Mouse (Mus musculus) heart, embryonic 14.5 days (tissue): Measurements from ENCODE around the gene Arrdc5. TPM values are rescaled to one million over a fixed set of nuclear protein-coding genes. Genes with fewer than 3 reads are reported as not detected.
A peak's percentile ranks its signal among the peaks of the same experiment; 100 is the strongest.
"Not testable (repeated sequence)": the region's sequence is repeated elsewhere in the genome, so short reads cannot be mapped to it uniquely, and the experiment has no call there.

Source experiments
- ATAC-seq: fragments of 200-750 bp; cut with Nextera tagmentation; 2 replicates; pipeline ENCODE4 v1.8.0; 2017; ENCODE audit warnings: low read depth, moderate TSS enrichment; ENCODE audit not compliant: insufficient number of reproducible peaks, insufficient read depth, low FRiP score
- H3K27ac ChIP-seq, 2 experiments: fragments of 200-500 bp in 1 of 2; fragments of 300-500 bp in 1 of 2; sonication (generic) in 1 of 2; replicated peaks in 1 of 2; 2 replicates each; pipeline ENCODE4 v1.5.1; 2012 to 2014; ENCODE audit warnings: low read depth in 2 of 2, low read length in 2 of 2, control low read depth in 1 of 2, mild to moderate bottlenecking in 1 of 2, mixed read lengths in 1 of 2; ENCODE audit not compliant: control insufficient read depth in 1 of 2, insufficient read depth in 1 of 2
- H3K27me3 ChIP-seq: fragments of 300-500 bp; sonication (generic); 2 replicates; pipeline ENCODE4 v1.6.1; 2014; ENCODE audit warnings: mild to moderate bottlenecking, low read length, control low read depth; ENCODE audit not compliant: control insufficient read depth, insufficient read depth
- H3K36me3 ChIP-seq: fragments of 300-500 bp; sonication (generic); 2 replicates; pipeline ENCODE4 v1.6.1; 2014; ENCODE audit warnings: mild to moderate bottlenecking, control low read depth, low read length, mixed read lengths; ENCODE audit not compliant: control insufficient read depth, insufficient read depth
- H3K4me1 ChIP-seq, 2 experiments: fragments of 200-500 bp in 1 of 2; fragments of 300-500 bp in 1 of 2; sonication (generic) in 1 of 2; 2 replicates each; pipeline ENCODE4 v1.6.1; 2012 to 2014; ENCODE audit warnings: low read length in 2 of 2, control low read depth in 1 of 2, mixed read lengths in 1 of 2; ENCODE audit not compliant: control insufficient read depth in 2 of 2, insufficient read depth in 2 of 2
- H3K4me2 ChIP-seq: fragments of 300-500 bp; sonication (generic); 2 replicates; pipeline ENCODE4 v1.6.1; 2014; ENCODE audit warnings: mild to moderate bottlenecking, low read length
- H3K4me3 ChIP-seq, 2 experiments: fragments of 200-500 bp in 1 of 2; fragments of 300-500 bp in 1 of 2; sonication (generic) in 1 of 2; 2 replicates each; pipeline ENCODE4 v1.5.1; 2012 to 2014; ENCODE audit warnings: low read length in 2 of 2, mild to moderate bottlenecking in 2 of 2, control low read depth in 1 of 2, low read depth in 1 of 2, moderate library complexity in 1 of 2; ENCODE audit not compliant: control insufficient read depth in 1 of 2, insufficient read depth in 1 of 2
- H3K9ac ChIP-seq: fragments of 300-500 bp; sonication (generic); 2 replicates; pipeline ENCODE4 v1.6.1; 2014; ENCODE audit warnings: mild to moderate bottlenecking, low read length
- H3K9me3 ChIP-seq: fragments of 300-500 bp; sonication (generic); 2 replicates; pipeline ENCODE4 v1.6.1; 2016; ENCODE audit warnings: low read length, control low read depth; ENCODE audit not compliant: control insufficient read depth
- WGBS: fragments of 180-500 bp; shearing (Covaris S2); extraction: QIAGEN DNeasy Blood & Tissue Kit; methylation state at CpG from one replicate; pipeline ENCODE4 v1.1.7; 2014; 5-methylcytosine and 5-hydroxymethylcytosine counted together
- polyA plus RNA-seq: library from polyadenylated mRNA; unstranded; fragments of >200 nt; fragmentation: Nextera tagmentation; extraction: Ambion mirVana; gene quantifications from 2 replicates; pipeline ENCODE4 v1.2.1, GENCODE M21; 2014

Gene Arrdc5
- polyA plus RNA-seq, 1 experiment from 2014 or later: not detected

DNA sequence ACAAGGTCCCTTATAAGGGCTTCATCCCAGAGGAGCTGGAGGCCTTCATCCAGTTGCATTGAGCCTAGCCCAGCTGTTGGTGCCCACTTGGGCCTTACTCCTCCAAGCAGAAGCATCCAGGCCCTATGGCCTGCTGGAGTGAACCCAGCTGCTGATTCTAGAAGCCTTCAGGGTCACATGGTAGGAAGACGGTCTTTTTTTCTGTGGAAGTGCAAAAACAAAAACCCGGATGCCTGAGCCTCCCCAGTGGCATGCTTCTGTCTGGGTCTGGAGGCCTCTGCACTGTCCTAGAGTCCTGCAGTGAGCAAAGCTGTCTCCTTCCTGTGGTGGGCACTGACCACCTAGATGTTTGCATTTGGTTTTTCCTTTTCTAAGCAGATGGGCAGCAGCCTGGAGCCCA, 41.3 kb downstream of the Arrdc5 start:
- Histone ChIP-seq H3K4me1 (peaks cover 44 to 58% of the 10 kb centered on the region in 2 experiments), H3K4me2 (peak overlapping the region; percentile 44), H3K9ac (peak overlapping the region; percentile 3; the same call in 1 of the 2 replicates), H3K36me3 (peaks cover 52% of the 10 kb centered on the region), H3K4me3 (peak overlapping the region in 1 of 2 experiments; percentile 11; a peak in 1 of 4 replicates)
- WGBS: 55% methylated on average over 2 of the region's 2 CpGs
- not testable (repeated sequence) for H3K9me3 ChIP-seq, H3K27me3 ChIP-seq, H3K27ac ChIP-seq, ATAC-seq

DNA sequence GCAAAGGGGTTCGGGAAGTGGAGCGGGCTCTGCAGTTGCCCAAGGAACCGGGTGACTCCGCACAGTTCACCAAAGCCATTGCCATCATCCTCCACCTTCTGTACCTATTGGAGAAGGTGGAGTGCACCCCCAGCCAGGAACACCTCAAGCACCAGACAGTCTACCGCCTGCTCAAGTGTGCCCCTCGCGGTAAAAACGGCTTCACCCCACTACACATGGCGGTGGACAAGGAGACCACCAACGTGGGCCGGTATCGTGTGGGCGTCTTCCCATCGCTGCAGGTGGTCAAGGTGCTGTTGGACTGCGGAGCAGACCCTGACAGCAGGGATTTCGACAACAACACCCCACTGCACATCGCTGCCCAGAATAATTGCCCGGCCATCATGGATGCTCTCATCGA, 41.8 kb downstream of the Arrdc5 start:
- H3K27me3 ChIP-seq, H3K4me3 ChIP-seq, H3K9me3 ChIP-seq, H3K27ac ChIP-seq, ATAC-seq, H3K9ac ChIP-seq: not testable (repeated sequence)
- Histone ChIP-seq H3K36me3 (peaks cover 52% of the 10 kb centered on the region), H3K4me1 (peaks cover 43 to 58% of the 10 kb centered on the region in 2 experiments), H3K4me2 (peak overlapping the region; percentile 94)
- 93% methylated on average over 19 of the region's 19 CpGs for WGBS

DNA sequence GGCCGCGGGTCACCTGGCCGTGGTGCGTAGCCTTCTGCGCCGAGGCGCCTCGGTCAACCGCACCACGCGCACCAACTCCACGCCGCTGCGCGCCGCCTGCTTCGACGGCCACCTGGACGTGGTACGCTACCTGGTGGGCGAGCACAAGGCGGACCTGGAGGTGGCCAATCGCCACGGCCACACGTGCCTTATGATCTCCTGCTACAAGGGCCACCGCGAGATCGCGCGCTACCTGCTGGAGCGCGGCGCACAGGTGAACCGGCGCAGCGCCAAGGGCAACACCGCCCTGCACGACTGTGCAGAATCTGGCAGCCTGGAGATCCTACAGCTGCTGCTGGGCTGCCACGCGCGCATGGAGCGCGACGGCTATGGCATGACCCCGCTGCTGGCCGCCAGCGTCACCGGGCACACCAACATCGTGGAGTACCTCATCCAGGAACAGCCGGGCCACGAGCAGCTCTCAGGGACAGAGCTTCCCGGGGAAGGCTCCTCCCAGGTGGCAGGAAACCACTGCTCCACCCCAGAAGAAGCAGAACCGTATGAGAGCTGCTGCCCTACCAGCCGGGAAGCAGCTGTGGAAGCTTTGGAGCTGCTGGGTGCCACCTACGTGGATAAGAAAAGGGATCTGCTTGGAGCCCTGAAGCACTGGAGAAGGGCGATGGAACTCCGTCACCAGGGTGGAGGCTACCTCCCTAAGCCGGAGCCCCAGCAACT, 42.7 kb downstream of the Arrdc5 start:
- Histone ChIP-seq H3K4me1 (peaks cover 35 to 50% of the 10 kb centered on the region in 2 experiments), H3K27me3 (no peaks in the 10 kb centered on the region), H3K9ac (peak overlapping the region; percentile 81), H3K4me2 (peak overlapping the region; percentile 94), H3K27ac (peak overlapping the region; percentile 58 to 89; a peak in 3 of 4 replicates), H3K36me3 (peaks cover 48% of the 10 kb centered on the region), H3K4me3 (peak overlapping the region; percentile 63), H3K9me3 (no peaks in the 10 kb centered on the region)
- 11% methylated on average over 36 of the region's 58 CpGs for WGBS
- no peak for ATAC-seq

DNA sequence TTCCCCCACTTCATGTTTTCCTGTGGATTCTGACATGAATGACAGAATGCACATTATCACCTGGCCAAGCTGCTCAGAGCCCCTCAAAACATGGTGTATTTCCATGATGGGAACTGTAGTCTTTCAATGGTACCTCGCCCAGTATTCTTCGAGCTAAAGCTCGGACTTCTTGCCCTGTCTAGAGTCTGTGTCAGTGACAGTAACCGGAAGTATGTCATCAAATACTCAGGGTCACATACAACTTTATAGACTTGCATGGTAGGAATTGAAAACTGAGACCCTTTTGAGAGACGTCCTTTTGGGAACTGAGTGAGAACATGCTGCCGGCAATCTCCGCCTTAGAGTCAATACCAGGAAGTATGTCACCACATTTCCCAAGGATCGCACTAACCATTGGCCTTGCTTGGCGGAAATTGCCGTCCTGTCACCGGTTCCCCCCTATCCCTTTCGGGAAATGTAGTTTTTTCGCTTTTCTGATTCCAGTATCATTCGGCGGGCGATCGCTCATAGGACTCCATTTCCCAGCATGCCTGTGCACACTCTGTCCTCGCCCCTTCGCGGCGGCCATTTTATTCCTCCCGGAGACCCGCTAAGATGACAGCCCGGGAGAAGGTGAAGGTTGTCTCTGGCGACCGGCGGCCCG, 43.7 kb downstream of the Arrdc5 start, which contains the start of gene Fem1a:
Gene Fem1a (plus strand): TSS at position 572 of the 643 bp plus-strand sequence.
- Histone ChIP-seq H3K4me1 (peaks cover 27 to 40% of the 10 kb centered on the region in 2 experiments), H3K9me3 (no peaks in the 10 kb centered on the region), H3K36me3 (peaks cover 38% of the 10 kb centered on the region), H3K9ac (peak within 1 kb of the TSS; percentile 81), H3K4me3 (peak within 1 kb of the TSS; percentile 63), H3K27me3 (no peaks in the 10 kb centered on the region), H3K27ac (peak within 1 kb of the TSS; percentile 93 to 96), H3K4me2 (peak within 1 kb of the TSS; percentile 94)
- under 1% methylated on average over 28 of the region's 28 CpGs for WGBS
- peak; percentile 86 for ATAC-seq

DNA sequence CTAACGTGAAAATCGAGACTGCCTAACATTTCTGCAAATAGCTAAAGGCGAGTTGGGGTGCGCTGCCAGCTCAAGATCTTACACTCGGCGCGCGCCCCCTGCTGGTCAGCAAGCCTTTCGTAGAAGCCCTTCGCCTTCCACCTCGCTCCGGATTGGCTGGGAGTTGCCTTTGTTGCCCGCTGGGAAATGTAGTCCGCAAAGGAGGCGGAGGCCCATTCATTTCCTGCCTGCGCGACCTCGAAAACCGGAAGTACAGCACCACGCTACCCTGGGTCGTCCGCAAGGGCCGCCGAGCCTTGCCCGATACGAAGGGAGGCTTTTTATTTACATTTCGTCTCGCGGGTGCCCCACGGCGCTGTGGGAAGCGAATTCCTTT, 44.2 kb downstream of the Arrdc5 start:
- H3K27me3 ChIP-seq: no peaks in the 10 kb centered on the region
- peaks cover 33% of the 10 kb centered on the region for H3K36me3 ChIP-seq
- H3K4me1 ChIP-seq: peaks cover 25 to 35% of the 10 kb centered on the region in 2 experiments
- peak overlapping the region; percentile 58 to 63 for H3K4me3 ChIP-seq
- under 1% methylated on average over 32 of the region's 32 CpGs for WGBS
- H3K9ac ChIP-seq: peak overlapping the region; percentile 68
- H3K4me2 ChIP-seq: peak overlapping the region; percentile 94
- peak overlapping the region; percentile 93 to 96 for H3K27ac ChIP-seq
- H3K9me3 ChIP-seq: no peaks in the 10 kb centered on the region
- ATAC-seq: peak; percentile 86

DNA sequence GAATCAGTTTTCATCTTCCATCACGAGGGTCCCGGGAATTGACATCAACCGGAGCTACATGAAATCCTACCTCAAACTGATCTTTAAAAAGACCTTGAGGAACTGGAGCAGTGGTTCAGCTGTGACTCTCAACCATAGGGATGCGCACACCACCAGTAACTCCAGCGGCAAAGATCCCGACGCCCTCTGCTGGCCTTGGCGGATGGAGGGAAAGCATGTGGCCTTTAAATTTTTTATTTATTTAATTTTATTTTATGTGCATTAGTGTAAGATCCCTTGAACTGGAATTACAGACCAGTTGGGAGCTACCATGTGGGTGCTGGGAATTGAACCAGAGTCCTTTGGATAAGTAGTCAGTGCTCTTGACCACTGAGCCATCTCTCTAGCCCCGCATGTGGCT, 44.7 kb downstream of the Arrdc5 start:
- Histone ChIP-seq H3K36me3 (peaks cover 29% of the 10 kb centered on the region), H3K4me2 (peak overlapping the region; percentile 94), H3K27ac (0 out of 4 replicates have a peak overlapping the region, but pooled peaks of 1 of the 2 experiments have one; percentile 33), H3K4me1 (peaks cover 22 to 31% of the 10 kb centered on the region in 2 experiments), H3K4me3 (peak overlapping the region in 1 of 2 experiments; percentile 63; a peak in 1 of 4 replicates), H3K27me3 (no peaks in the 10 kb centered on the region), H3K9ac (0 out of 2 replicates have a peak overlapping the region, but pooled peaks have one; percentile 41), H3K9me3 (no peaks in the 10 kb centered on the region)
- WGBS: 18% methylated on average over 9 of the region's 9 CpGs
- ATAC-seq: no peak

DNA sequence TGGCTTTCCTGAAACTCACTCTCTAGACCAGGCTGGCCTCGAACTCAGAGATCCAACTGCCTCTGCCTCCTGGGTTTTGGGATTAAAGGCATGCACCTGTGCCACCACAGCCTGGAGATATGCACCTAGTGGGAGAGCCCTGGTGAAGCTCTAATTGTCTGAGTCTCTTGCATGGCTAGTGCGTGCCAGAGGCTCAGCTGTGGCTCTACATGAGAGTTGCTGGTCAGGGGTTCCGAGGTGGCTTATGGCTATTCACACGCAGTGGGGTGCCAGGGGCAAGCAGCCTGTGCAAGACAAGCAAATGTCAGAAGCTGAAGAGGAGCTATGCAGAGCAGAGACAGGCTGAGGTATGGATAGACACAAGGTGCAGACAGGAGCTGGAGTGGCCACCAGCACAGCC, 45.4 kb downstream of the Arrdc5 start:
- ATAC-seq: no peak
- Histone ChIP-seq H3K9me3 (no peaks in the 10 kb centered on the region), H3K4me3 (no peak overlapping the region), H3K27ac (no peak overlapping the region), H3K4me2 (no peak overlapping the region), H3K9ac (no peak overlapping the region), H3K4me1 (peaks cover 19 to 24% of the 10 kb centered on the region in 2 experiments; a peak in 3 of 4 replicates), H3K27me3 (no peaks in the 10 kb centered on the region), H3K36me3 (peaks cover 22% of the 10 kb centered on the region)
- WGBS: 75% methylated on average over 4 of the region's 4 CpGs
